Mouse (Mus musculus): Measurements from ENCODE around the gene Lgmn.

Lgmn gene

GRCm38 (mm10) chr12:102345031-102345815 lies 94.4 kb downstream of the Lgmn start:
- DNase-seq = no peak
